Comparison of ENCODE assay signal across 8 mouse cellular contexts in genomic region chr15:82963556-82964156, GRCm38 (mm10). TPM values are rescaled to one million over a fixed set of nuclear protein-coding genes. Genes with fewer than 3 reads are reported as not detected.
A peak's percentile ranks its signal among the peaks of the same experiment; 100 is the strongest.
DNase-seq lines count a peak whose midpoint lies in the region; ATAC-seq lines count a peak whose summit lies in the region.

No protein-coding gene starts in this region.

- DNase-seq in CD4-positive, CD25-positive, alpha-beta regulatory T cell, adult 2 months (ENCODE audit: low read depth, low spot score), result peak; percentile 35
- DNase-seq in neural tube, embryonic 11.5 days (ENCODE audit: low spot score), result no peak
- no peak for DNase-seq in neural tube, embryonic 10.5 days (ENCODE audit: extremely low spot score, low spot score)
- DNase-seq in intestine, embryonic 14.5 days (ENCODE audit: low spot score), result peak; percentile 61
- DNase-seq in left cerebral cortex, adult 9 months (ENCODE audit: low spot score in 2 of 2), result no peak
- DNase-seq in left cerebral cortex, adult 11 months (ENCODE audit: low spot score), result no peak

- no peaks in the 10 kb centered on the region for H3K9me3 ChIP-seq in neural tube, embryonic 11.5 days (ENCODE audit: control insufficient read depth, low read length)
- H3K9me3 ChIP-seq in intestine, embryonic 14.5 days (ENCODE audit: control insufficient read depth, low read length), result no peaks in the 10 kb centered on the region
- no peaks in the 10 kb centered on the region for H3K9me3 ChIP-seq in neural tube, embryonic 12.5 days

- H3K27me3 ChIP-seq in neural tube, embryonic 11.5 days (ENCODE audit: control insufficient read depth, insufficient read depth, low read length), result peaks cover 74% of the 10 kb centered on the region
- no peaks in the 10 kb centered on the region for H3K27me3 ChIP-seq in intestine, embryonic 14.5 days (replicated peaks; ENCODE audit: control insufficient read depth, insufficient read depth, low read length)
- H3K27me3 ChIP-seq in neural tube, embryonic 12.5 days (replicated peaks), result peaks cover 84% of the 10 kb centered on the region

- H3K27ac ChIP-seq in neural tube, embryonic 11.5 days (ENCODE audit: low read depth, low read length), result peak overlapping the region; percentile 62; the same call in 1 of the 2 replicates
- H3K27ac ChIP-seq in intestine, embryonic 14.5 days (ENCODE audit: low read depth), result peak overlapping the region; percentile 64; the same call in 1 of the 2 replicates
- H3K27ac ChIP-seq in neural tube, embryonic 12.5 days, result no peak overlapping the region

- WGBS in neural tube, embryonic 11.5 days, result 3% methylated on average over 4 of the region's 82 CpGs
- WGBS in intestine, embryonic 14.5 days, result 2% methylated on average over 20 of the region's 82 CpGs
- WGBS in neural tube, embryonic 12.5 days, result 2% methylated on average over 46 of the region's 82 CpGs

- peak overlapping the region; percentile 47 for H3K4me3 ChIP-seq in neural tube, embryonic 11.5 days (ENCODE audit: low read depth, low read length)
- peak overlapping the region; percentile 58 for H3K4me3 ChIP-seq in intestine, embryonic 14.5 days (ENCODE audit: low read depth, low read length)
- H3K4me3 ChIP-seq in neural tube, embryonic 12.5 days, result peak overlapping the region; percentile 40

- ATAC-seq in CD4-positive, CD25-positive, alpha-beta regulatory T cell, adult 4 months, result no peak
- ATAC-seq in neural tube, embryonic 11.5 days (ENCODE audit: insufficient read depth, low FRiP score, low TSS enrichment), result no peak
- peak; percentile 59 for ATAC-seq in intestine, embryonic 14.5 days (replicated peaks; ENCODE audit: low FRiP score, low TSS enrichment, low read depth)
- ATAC-seq in neural tube, embryonic 12.5 days (ENCODE audit: low FRiP score, low read depth), result no peak

- H3K4me1 ChIP-seq in neural tube, embryonic 11.5 days (ENCODE audit: control insufficient read depth, insufficient read depth, low read length), result peaks cover 48% of the 10 kb centered on the region
- H3K4me1 ChIP-seq in intestine, embryonic 14.5 days (replicated peaks; ENCODE audit: control insufficient read depth, insufficient read depth, low read length), result peaks cover 50% of the 10 kb centered on the region
- peaks cover 65% of the 10 kb centered on the region for H3K4me1 ChIP-seq in neural tube, embryonic 12.5 days

- no peaks in the 10 kb centered on the region for H3K36me3 ChIP-seq in neural tube, embryonic 11.5 days (ENCODE audit: control insufficient read depth, insufficient read depth, low read length)
- H3K36me3 ChIP-seq in intestine, embryonic 14.5 days (ENCODE audit: control insufficient read depth, insufficient read depth, low read length), result no peaks in the 10 kb centered on the region
- no peaks in the 10 kb centered on the region for H3K36me3 ChIP-seq in neural tube, embryonic 12.5 days

- peak overlapping the region; percentile 47; the same call in 1 of the 2 replicates for H3K9ac ChIP-seq in neural tube, embryonic 11.5 days (ENCODE audit: low read length)
- H3K9ac ChIP-seq in intestine, embryonic 14.5 days (ENCODE audit: low read length), result peak overlapping the region; percentile 50
- H3K9ac ChIP-seq in neural tube, embryonic 12.5 days, result 0 out of 2 replicates have a peak overlapping the region, but pooled peaks have one; percentile 42

- H3K4me2 ChIP-seq in neural tube, embryonic 11.5 days (ENCODE audit: low read depth), result peak overlapping the region; percentile 70
- peak overlapping the region; percentile 74 for H3K4me2 ChIP-seq in intestine, embryonic 14.5 days (ENCODE audit: low read length)
- H3K4me2 ChIP-seq in neural tube, embryonic 12.5 days (replicated peaks), result peak overlapping the region; percentile 57

RNA-seq across cellular contexts. Expression of gene Tcf20, which starts 24.0 kb away (rescaled TPM):
- 10 to 100 TPM; 15.9 to 19.7 TPM for polyA plus RNA-seq in CD4-positive, CD25-positive, alpha-beta regulatory T cell, adult 4 months (2017; shearing (Covaris generic))
- polyA plus RNA-seq in neural tube, embryonic 11.5 days (2014; fragmentation: Nextera tagmentation; extraction: Ambion mirVana), result 12.4 TPM in 2 replicates
- 11.7 and 12.4 TPM in 2 replicates for polyA plus RNA-seq in intestine, embryonic 14.5 days (2014; fragmentation: Nextera tagmentation; extraction: Ambion mirVana)
- polyA plus RNA-seq in neural tube, embryonic 12.5 days (2016; fragmentation: Nextera tagmentation; extraction: Ambion mirVana), result 9.8 and 11.8 TPM in 2 replicates

Comparison
In these comparisons a context has a peak if more than half of its experiments do, and no peak if none do; other contexts are left out.
1. DNase-seq: peak in CD4-positive, CD25-positive, alpha-beta regulatory T cell, adult 2 months (single experiment) and intestine, embryonic 14.5 days (single experiment); none in neural tube, embryonic 11.5 days (single experiment), neural tube, embryonic 10.5 days (single experiment), left cerebral cortex, adult 9 months (0 of 2) and left cerebral cortex, adult 11 months (single experiment).
2. Peak in every context shown above with its lines, with median percentiles within 50 percentile points of each other: H3K4me2 ChIP-seq, H3K4me3 ChIP-seq and H3K9ac ChIP-seq.